Mouse (Mus musculus): ENCODE data around the gene 1700030K09Rik. TPM values are rescaled to one million over a fixed set of nuclear protein-coding genes. Genes with fewer than 3 reads are reported as not detected.

Gene 1700030K09Rik
- total RNA-seq, 2 experiments from 2014 or later, result 6.6 to 10.5 TPM

GRCm38 (mm10) chr8:72504137-72504536 is 60.5 kb downstream of the 1700030K09Rik start:
- no peak for DNase-seq (ENCODE audit: low spot score in 2 of 2)

GRCm38 (mm10) chr8:72504637-72505314 is 61.1 kb downstream of the 1700030K09Rik start:
- no peak for DNase-seq (ENCODE audit: low spot score in 2 of 2)

- no peak for DNase-seq (ENCODE audit: low spot score in 2 of 2)
These were observed 63.8 kb downstream of the 1700030K09Rik start for GRCm38 (mm10) chr8:72507505-72507904.

Small RNA genes within 50 kb of the gene (microRNA-seq; reads per million reads assigned to microRNA genes)
- gene Mir7068 (ENCODE audit: borderline number of aligned reads in 2 of 2), result 1.4 to 3.7 reads per million in 2 experiments

Other genes starting within 250 kb of the 1700030K09Rik start
- gene Cib3, start 231.0 kb upstream of the 1700030K09Rik start, total RNA-seq (2021), result not detected
- not detected for gene Gm11034, start 230.2 kb upstream of the 1700030K09Rik start, total RNA-seq (2021)
- 10 to 100 TPM; 48.6 to 71.9 TPM for gene Fam32a, start 224.2 kb upstream of the 1700030K09Rik start, total RNA-seq (2021)
- gene Ap1m1, start 203.9 kb upstream of the 1700030K09Rik start, total RNA-seq (2021), result 10 to 100 TPM; 52.6 to 55.4 TPM
- 10 to 100 TPM in 1 of 2 experiments, 1 to 10 TPM in 1; 4.1 to 11.3 TPM for gene Gm10282, start 138.6 kb upstream of the 1700030K09Rik start, total RNA-seq (2021)
- 10 to 100 TPM; 44.4 to 68.3 TPM for gene Klf2, start 124.8 kb upstream of the 1700030K09Rik start, total RNA-seq (2021)
- gene Eps15l1, start 22.4 kb upstream of the 1700030K09Rik start, total RNA-seq (2021), result 10 to 100 TPM; 48.5 to 54.1 TPM
- 1 to 10 TPM; 3.9 to 5.3 TPM for gene Calr3, start within 50 bp of the 1700030K09Rik start, total RNA-seq (2021)
- gene Cherp, start 31.3 kb downstream of the 1700030K09Rik start, total RNA-seq (2021), result 10 to 100 TPM; 61.8 to 62.5 TPM
- 10 to 100 TPM; 39.9 to 41.5 TPM for gene Slc35e1, start 48.7 kb downstream of the 1700030K09Rik start, total RNA-seq (2021)
- gene Med26, start 104.4 kb downstream of the 1700030K09Rik start, total RNA-seq (2021), result 10 to 100 TPM in 1 of 2 experiments, 1 to 10 TPM in 1; 9.2 to 10.3 TPM
- gene Smim7, start 127.2 kb downstream of the 1700030K09Rik start, total RNA-seq (2021), result 100 to 1,000 TPM; 101 to 120 TPM
- gene Tmem38a, start 128.2 kb downstream of the 1700030K09Rik start, total RNA-seq (2021), result 1 to 10 TPM; 7.6 to 7.8 TPM
- under 1 TPM; 0.26 to 0.50 TPM for gene Nwd1, start 202.8 kb downstream of the 1700030K09Rik start, total RNA-seq (2021)

All from adrenal gland, adult 18-20 months (tissue).